Mouse (Mus musculus): ENCODE data around the gene Uqcc3. TPM values are rescaled to one million over a fixed set of nuclear protein-coding genes. Genes with fewer than 3 reads are reported as not detected.

The Uqcc3 gene
- 29.6 and 29.8 TPM in 2 replicates for polyA plus RNA-seq (2015; fragmentation: Nextera tagmentation; extraction: Ambion mirVana)

GRCm38 (mm10) chr19:8880311-8881033 is at the start of gene Uqcc3:
Uqcc3 (minus strand) TSS chr19:8880923.
- under 1% methylated on average over 42 of the region's 42 CpGs for WGBS (ENCODE audit: insufficient replicate concordance)
- ATAC-seq (ENCODE audit: insufficient read depth), result peak; percentile 94
- H3K4me3 ChIP-seq (replicated peaks), result peak within 1 kb of the TSS; percentile 83
- H3K27ac ChIP-seq (replicated peaks), result peak within 1 kb of the TSS; percentile 76
- no peaks in the 10 kb centered on the region for H3K27me3 ChIP-seq
- H3K4me1 ChIP-seq (replicated peaks), result peaks cover 18% of the 10 kb centered on the region
- no peaks in the 10 kb centered on the region for H3K9me3 ChIP-seq (replicated peaks)
- H3K4me2 ChIP-seq, result peak within 1 kb of the TSS; percentile 93
- peaks cover 20% of the 10 kb centered on the region for H3K36me3 ChIP-seq (replicated peaks)
- peak within 1 kb of the TSS; percentile 95 for H3K9ac ChIP-seq

- Histone ChIP-seq H3K27ac (replicated peaks) (peak overlapping the region; percentile 92), H3K9ac (peak overlapping the region; percentile 86), H3K4me2 (peak overlapping the region; percentile 99), H3K27me3 (no peaks in the 10 kb centered on the region), H3K4me3 (replicated peaks) (peak overlapping the region; percentile 89), H3K4me1 (replicated peaks) (peaks cover 58% of the 10 kb centered on the region), H3K9me3 (replicated peaks) (no peaks in the 10 kb centered on the region), H3K36me3 (replicated peaks) (peaks cover 58% of the 10 kb centered on the region)
- ATAC-seq (ENCODE audit: insufficient read depth), result no peak
- 8% methylated on average over 11 of the region's 11 CpGs for WGBS (ENCODE audit: insufficient replicate concordance)
Observed at GRCm38 (mm10) chr19:8930117-8930516, 49.4 kb upstream of the Uqcc3 start.

- Histone ChIP-seq H3K4me1 (replicated peaks) (peaks cover 58% of the 10 kb centered on the region), H3K27ac (replicated peaks) (peak within 1 kb of the TSS; percentile 92), H3K4me3 (replicated peaks) (peak within 1 kb of the TSS; percentile 89), H3K36me3 (replicated peaks) (peaks cover 54% of the 10 kb centered on the region), H3K9ac (peak within 1 kb of the TSS; percentile 86), H3K4me2 (peak within 1 kb of the TSS; percentile 99), H3K9me3 (replicated peaks) (no peaks in the 10 kb centered on the region), H3K27me3 (no peaks in the 10 kb centered on the region)
- under 1% methylated on average over 73 of the region's 74 CpGs for WGBS (ENCODE audit: insufficient replicate concordance)
- ATAC-seq (ENCODE audit: insufficient read depth), result peak; percentile 74
Observed at GRCm38 (mm10) chr19:8929224-8930088, 48.7 kb upstream of the Uqcc3 start, which contains the start of the genes Rom1 and Eml3. Rom1 (minus strand) TSS chr19:8929356. Eml3 (plus strand) TSS chr19:8929552.

GRCm38 (mm10) chr19:8928689-8929223 is 48.0 kb upstream of the Uqcc3 start:
- no peaks in the 10 kb centered on the region for H3K9me3 ChIP-seq (replicated peaks)
- H3K27me3 ChIP-seq, result no peaks in the 10 kb centered on the region
- H3K4me2 ChIP-seq, result peak overlapping the region; percentile 99
- peak overlapping the region; percentile 89 for H3K4me3 ChIP-seq (replicated peaks)
- H3K9ac ChIP-seq, result peak overlapping the region; percentile 86
- WGBS (ENCODE audit: insufficient replicate concordance), result 32% methylated on average over 16 of the region's 16 CpGs
- ATAC-seq (ENCODE audit: insufficient read depth), result peak; percentile 6
- peaks cover 52% of the 10 kb centered on the region for H3K36me3 ChIP-seq (replicated peaks)
- H3K4me1 ChIP-seq (replicated peaks), result peaks cover 64% of the 10 kb centered on the region
- peak overlapping the region; percentile 92 for H3K27ac ChIP-seq (replicated peaks)

GRCm38 (mm10) chr19:8927891-8928525 is 47.3 kb upstream of the Uqcc3 start:
- peak overlapping the region; percentile 99 for H3K4me2 ChIP-seq
- no peaks in the 10 kb centered on the region for H3K9me3 ChIP-seq (replicated peaks)
- H3K36me3 ChIP-seq (replicated peaks), result peaks cover 49% of the 10 kb centered on the region
- H3K9ac ChIP-seq, result no peak overlapping the region
- peak; percentile 44 for ATAC-seq (ENCODE audit: insufficient read depth)
- peak overlapping the region; percentile 89 for H3K4me3 ChIP-seq (replicated peaks)
- peak overlapping the region; percentile 92 for H3K27ac ChIP-seq (replicated peaks)
- 28% methylated on average over 12 of the region's 12 CpGs for WGBS (ENCODE audit: insufficient replicate concordance)
- no peaks in the 10 kb centered on the region for H3K27me3 ChIP-seq
- H3K4me1 ChIP-seq (replicated peaks), result peaks cover 71% of the 10 kb centered on the region

GRCm38 (mm10) chr19:8926766-8927165 is 46.0 kb upstream of the Uqcc3 start:
- no peak overlapping the region for H3K9ac ChIP-seq
- no peak overlapping the region for H3K4me3 ChIP-seq (replicated peaks)
- peak overlapping the region; percentile 1; the same call in 1 of the 2 replicates for H3K4me2 ChIP-seq
- peak overlapping the region; percentile 92; the same call in 1 of the 2 replicates for H3K27ac ChIP-seq (replicated peaks)
- peaks cover 82% of the 10 kb centered on the region for H3K4me1 ChIP-seq (replicated peaks)
- H3K27me3 ChIP-seq, result no peaks in the 10 kb centered on the region
- ATAC-seq (ENCODE audit: insufficient read depth), result no peak
- H3K9me3 ChIP-seq (replicated peaks), result no peaks in the 10 kb centered on the region
- H3K36me3 ChIP-seq (replicated peaks), result peaks cover 46% of the 10 kb centered on the region
- 39% methylated on average over 2 of the region's 2 CpGs for WGBS (ENCODE audit: insufficient replicate concordance)

- Histone ChIP-seq H3K9ac (peak overlapping the region; percentile 85), H3K27ac (replicated peaks) (peak overlapping the region; percentile 96), H3K27me3 (no peaks in the 10 kb centered on the region), H3K4me3 (replicated peaks) (peak overlapping the region; percentile 90), H3K36me3 (replicated peaks) (peaks cover 33% of the 10 kb centered on the region), H3K4me1 (replicated peaks) (peaks cover 54% of the 10 kb centered on the region), H3K9me3 (replicated peaks) (no peaks in the 10 kb centered on the region), H3K4me2 (peak overlapping the region; percentile 88)
- whole genome bisulfite sequencing (ENCODE audit: insufficient replicate concordance), result 82% methylated on average over 9 of the region's 9 CpGs
- no peak for ATAC-seq (ENCODE audit: insufficient read depth)
Observed at GRCm38 (mm10) chr19:8921741-8922140, 41.0 kb upstream of the Uqcc3 start.

GRCm38 (mm10) chr19:8920836-8921291 is 40.1 kb upstream of the Uqcc3 start:
- Histone ChIP-seq H3K36me3 (replicated peaks) (peaks cover 33% of the 10 kb centered on the region), H3K9me3 (replicated peaks) (no peaks in the 10 kb centered on the region), H3K9ac (peak overlapping the region; percentile 85), H3K4me3 (replicated peaks) (peak overlapping the region; percentile 90), H3K4me2 (peak overlapping the region; percentile 88), H3K27me3 (no peaks in the 10 kb centered on the region), H3K27ac (replicated peaks) (peak overlapping the region; percentile 96), H3K4me1 (replicated peaks) (peaks cover 45% of the 10 kb centered on the region)
- 2% methylated on average over 6 of the region's 6 CpGs for WGBS (ENCODE audit: insufficient replicate concordance)
- peak; percentile 19 for ATAC-seq (ENCODE audit: insufficient read depth)

- peak within 1 kb of the TSS; percentile 90 for H3K4me3 ChIP-seq (replicated peaks)
- 2% methylated on average over 50 of the region's 50 CpGs for WGBS (ENCODE audit: insufficient replicate concordance)
- H3K4me1 ChIP-seq (replicated peaks), result peaks cover 45% of the 10 kb centered on the region
- no peaks in the 10 kb centered on the region for H3K9me3 ChIP-seq (replicated peaks)
- ATAC-seq (ENCODE audit: insufficient read depth), result peak; percentile 95
- H3K27ac ChIP-seq (replicated peaks), result peak within 1 kb of the TSS; percentile 96
- no peaks in the 10 kb centered on the region for H3K27me3 ChIP-seq
- peaks cover 33% of the 10 kb centered on the region for H3K36me3 ChIP-seq (replicated peaks)
- peak within 1 kb of the TSS; percentile 88 for H3K4me2 ChIP-seq
- peak within 1 kb of the TSS; percentile 85 for H3K9ac ChIP-seq
Observed at GRCm38 (mm10) chr19:8920073-8920736, 39.5 kb upstream of the Uqcc3 start, which contains the start of gene B3gat3. B3gat3 (plus strand) TSS chr19:8920374.

- no peak for ATAC-seq (ENCODE audit: insufficient read depth)
- Histone ChIP-seq H3K4me2 (peak overlapping the region; percentile 88), H3K9ac (peak overlapping the region; percentile 85; the same call in 1 of the 2 replicates), H3K36me3 (replicated peaks) (peaks cover 37% of the 10 kb centered on the region), H3K9me3 (replicated peaks) (no peaks in the 10 kb centered on the region), H3K4me1 (replicated peaks) (peaks cover 46% of the 10 kb centered on the region), H3K27ac (replicated peaks) (peak overlapping the region; percentile 96), H3K27me3 (no peaks in the 10 kb centered on the region), H3K4me3 (replicated peaks) (peak overlapping the region; percentile 90)
- 64% methylated on average over 6 of the region's 6 CpGs for WGBS (ENCODE audit: insufficient replicate concordance)
Observed at GRCm38 (mm10) chr19:8919684-8920072, 39.0 kb upstream of the Uqcc3 start.
